Mouse (Mus musculus): ENCODE results near the gene Azi2.

DNA sequence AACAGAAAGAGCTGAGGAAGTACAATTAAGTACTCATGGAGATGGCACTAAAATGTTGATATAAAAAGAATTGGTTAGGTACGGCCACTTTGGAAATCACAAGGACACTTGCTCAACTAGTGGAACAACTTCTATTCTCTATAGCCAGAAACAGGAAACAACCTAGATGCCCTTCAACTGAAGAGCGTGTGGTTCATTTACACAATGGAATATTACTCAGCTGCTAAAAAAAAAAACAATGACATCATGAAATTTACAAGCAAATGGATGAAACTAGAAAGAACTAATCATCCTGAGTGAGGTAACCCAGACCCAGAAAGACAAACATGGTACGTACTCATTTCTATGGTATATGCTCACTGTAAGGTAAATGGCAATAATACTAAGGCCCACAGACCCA is 33.1 kb downstream of the Azi2 start:
- TF ChIP-seq ZC3H11A (IDR thresholded peaks at IDR 0.05; ENCODE audit: borderline replicate concordance, low read depth, low read length) (no peak), ZNF384 (IDR thresholded peaks at IDR 0.05; ENCODE audit: low read depth, low read length) (no peak), HCFC1 (IDR thresholded peaks at IDR 0.05; ENCODE audit: borderline replicate concordance, insufficient read depth, low read length) (no peak), MAFK (IDR thresholded peaks at IDR 0.05; ENCODE audit: insufficient read depth, low read depth, low read length) (no peak), CHD2 (IDR thresholded peaks at IDR 0.05; ENCODE audit: low read depth, low read length) (no peak)

Measured in ES-E14 (cell line).